Mouse (Mus musculus): ENCODE measurements around the gene Jakmip3. TPM values are rescaled to one million over a fixed set of nuclear protein-coding genes. Genes with fewer than 3 reads are reported as not detected.

The Jakmip3 gene
- total RNA-seq, 1 experiment from 2014 or later, result not detected

- no peak for ATAC-seq (replicated peaks; ENCODE audit: low read depth, poor library complexity, severe bottlenecking)
Observed at GRCm38 (mm10) chr7:139133446-139133845, 192.9 kb downstream of the Jakmip3 start.

Other genes with a start within 250 kb of the Jakmip3 start
- 33.4 and 55.1 TPM in 2 replicates for gene Ppp2r2d, start 94.7 kb upstream of the Jakmip3 start, total RNA-seq (2017)
- gene Mapk1ip1, start 94.5 kb upstream of the Jakmip3 start, total RNA-seq (2017), result 7.7 and 8.7 TPM in 2 replicates
- gene Bnip3, start 31.2 kb upstream of the Jakmip3 start, total RNA-seq (2017), result 20.7 and 23.9 TPM in 2 replicates
- gene Dpysl4, start 145.3 kb downstream of the Jakmip3 start, total RNA-seq (2017), result not detected in 2 replicates